Mouse (Mus musculus) left cerebral cortex, postnatal 14 days (tissue): Measurements from ENCODE around the gene Stard7. TPM values are rescaled to one million over a fixed set of nuclear protein-coding genes. Genes with fewer than 3 reads are reported as not detected.
"Not testable (repeated sequence)": the region's sequence is repeated elsewhere in the genome, so short reads cannot be mapped to it uniquely, and the experiment has no call there.

Experiments
- DNase-seq, 2 experiments: peaks; one replicate each; pipeline ENCODE4 v3.0.0; 2021 to 2022; ENCODE audit warnings: low spot score in 2 of 2, mixed read lengths in 1 of 2
- intact Hi-C: fragments of 180-260 bp; cut with DNase I; formaldehyde crosslinking; loops from one replicate; pipeline ENCODE4 v1.15.1; 2025
- total RNA-seq, 2 experiments: library from RNA; stranded (reverse); gene quantifications; 2 replicates each; pipeline ENCODE4 v1.2.3; 2021

Gene Stard7
- total RNA-seq, 2 experiments from 2014 or later: 156 to 174 TPM

DNA sequence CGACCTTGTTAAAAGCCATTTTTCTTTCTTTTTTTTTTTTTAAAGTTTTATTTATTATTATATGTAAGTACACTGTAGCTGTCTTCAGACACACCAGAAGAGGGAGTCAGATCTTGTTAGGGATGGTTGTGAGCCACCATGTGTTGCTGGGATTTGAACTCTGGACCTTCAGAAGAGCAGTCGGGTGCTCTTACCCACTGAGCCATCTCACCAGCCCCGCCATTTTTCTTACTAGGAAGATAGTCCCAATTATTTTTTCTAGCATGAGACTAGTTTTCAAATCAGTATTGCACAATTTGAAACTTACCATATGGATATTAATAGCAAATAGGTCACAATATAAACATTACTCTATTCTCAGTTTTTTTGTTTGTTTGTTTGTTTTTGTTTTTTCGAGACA, 2.0 kb downstream of the Stard7 start:
- DNase-seq, intact Hi-C loops: not testable (repeated sequence)

DNA sequence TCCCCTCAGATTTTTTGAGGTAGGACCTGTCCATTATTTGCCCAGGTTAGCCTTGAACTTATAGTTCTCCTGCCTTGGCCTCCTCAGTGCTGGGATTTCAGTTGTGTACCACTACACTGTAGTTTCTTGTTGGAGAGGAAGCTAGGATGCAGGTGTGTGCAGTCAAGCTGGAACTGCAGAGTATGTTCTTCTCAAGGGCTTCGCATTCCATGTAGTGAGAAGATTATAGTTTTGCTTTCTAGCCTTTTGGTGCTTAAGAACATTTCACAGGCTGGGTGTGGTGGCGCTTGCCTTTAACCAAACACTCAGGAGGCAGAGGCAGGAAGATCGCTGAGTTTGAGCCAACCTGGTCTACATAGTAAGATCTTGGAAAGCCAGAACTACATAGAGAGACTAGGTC, 2.8 kb downstream of the Stard7 start:
- DNase-seq: no peak
- intact Hi-C loops: no loop called here

DNA sequence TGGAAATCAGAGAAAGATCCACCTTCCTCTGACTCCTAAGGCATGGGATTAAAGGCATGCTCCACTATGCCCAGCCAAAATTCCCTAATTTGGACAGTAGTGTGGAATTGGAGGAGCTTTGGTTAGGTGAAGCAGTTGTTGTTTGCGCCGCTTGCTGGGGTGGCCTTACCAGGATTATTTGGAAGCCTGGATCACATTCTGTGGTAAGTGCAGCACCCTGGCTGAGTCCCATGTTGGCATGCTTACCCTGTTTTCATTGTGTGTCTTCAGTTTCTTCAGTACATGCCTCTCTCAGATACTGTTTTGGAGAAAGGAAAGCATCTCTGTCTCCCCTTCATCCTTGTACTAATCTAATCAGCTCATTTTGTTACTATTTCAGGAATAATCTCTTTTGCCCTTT, 4.6 kb downstream of the Stard7 start:
- intact Hi-C loops: no loop called here
- no peak for DNase-seq

DNA sequence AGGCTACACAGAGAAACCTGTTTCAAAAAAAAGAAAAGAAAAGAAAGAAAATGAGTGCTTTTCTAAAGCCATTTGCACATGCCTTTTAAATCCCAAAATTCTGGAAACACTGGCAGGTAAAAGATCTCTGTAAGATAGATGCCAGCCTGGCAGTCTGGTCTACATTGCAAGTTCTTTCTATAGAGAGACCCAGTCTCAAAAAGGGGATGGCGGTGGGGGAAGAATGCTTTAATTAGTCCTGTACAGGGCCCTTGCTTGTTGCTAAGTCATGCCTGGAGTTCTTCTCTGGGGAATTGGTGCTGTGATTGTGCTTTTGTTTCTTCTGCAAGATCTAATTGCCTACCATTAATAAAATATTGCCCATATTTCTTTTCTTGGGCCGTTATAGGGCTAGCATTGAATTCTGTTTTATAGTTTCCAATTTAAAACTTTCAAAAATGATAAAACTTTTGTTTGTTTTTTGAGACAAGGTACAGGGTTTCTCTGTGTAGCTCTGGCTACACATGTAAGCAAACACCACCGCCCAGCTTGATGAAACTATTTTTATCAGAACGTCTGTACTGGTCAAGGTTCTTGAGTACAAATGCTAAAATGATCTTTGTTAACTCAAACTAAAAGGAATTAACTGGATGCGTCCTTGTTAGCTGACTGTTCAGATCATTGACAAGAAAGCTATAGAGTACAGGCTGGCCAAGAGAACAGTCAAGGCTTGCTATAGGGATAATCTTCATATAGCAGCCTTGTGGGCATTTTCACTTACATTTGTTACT, 5.7 kb downstream of the Stard7 start:
- no peak for DNase-seq
- intact Hi-C loops: no loop called here

DNA sequence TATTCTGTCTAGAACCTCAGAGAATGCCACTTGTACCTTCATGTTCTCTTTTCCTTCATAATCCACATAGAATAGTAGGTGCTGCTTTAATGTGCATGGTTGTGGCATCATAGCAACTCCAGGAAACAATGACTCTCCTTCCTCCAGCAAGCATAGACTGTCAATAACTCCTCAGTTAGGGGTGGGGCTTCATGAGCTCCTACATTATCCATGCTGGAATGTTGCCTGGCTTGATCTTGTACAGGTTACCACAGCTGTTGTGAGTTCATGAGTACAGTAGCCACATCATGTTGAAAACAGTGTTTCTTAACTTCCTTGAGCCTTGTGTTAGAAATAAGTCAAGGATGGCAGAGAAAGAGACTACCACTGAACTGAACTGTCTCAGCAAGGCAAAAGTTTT, 8.1 kb downstream of the Stard7 start:
- intact Hi-C loops: no loop called here
- no peak for DNase-seq

DNA sequence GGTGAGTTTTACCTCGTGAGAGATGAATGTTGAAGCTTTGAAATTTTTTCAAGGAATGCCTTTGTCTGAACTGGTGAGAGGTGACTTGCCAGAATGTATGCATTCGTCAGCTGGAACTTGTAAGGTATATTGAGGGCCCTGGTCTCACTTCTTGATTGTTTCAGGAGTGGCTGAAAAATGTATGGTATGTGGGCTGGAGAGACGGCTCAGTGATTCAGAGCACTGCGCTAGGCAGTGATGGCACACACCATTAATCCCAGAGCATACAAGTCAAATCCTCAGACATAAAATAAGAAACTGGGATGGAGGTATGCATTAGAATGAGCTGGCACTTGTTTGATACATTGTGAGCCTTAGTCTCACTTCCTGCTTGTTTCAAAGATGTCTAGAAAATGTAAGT, 22.2 kb downstream of the Stard7 start:
- intact Hi-C loops: no loop called here
- no peak for DNase-seq

DNA sequence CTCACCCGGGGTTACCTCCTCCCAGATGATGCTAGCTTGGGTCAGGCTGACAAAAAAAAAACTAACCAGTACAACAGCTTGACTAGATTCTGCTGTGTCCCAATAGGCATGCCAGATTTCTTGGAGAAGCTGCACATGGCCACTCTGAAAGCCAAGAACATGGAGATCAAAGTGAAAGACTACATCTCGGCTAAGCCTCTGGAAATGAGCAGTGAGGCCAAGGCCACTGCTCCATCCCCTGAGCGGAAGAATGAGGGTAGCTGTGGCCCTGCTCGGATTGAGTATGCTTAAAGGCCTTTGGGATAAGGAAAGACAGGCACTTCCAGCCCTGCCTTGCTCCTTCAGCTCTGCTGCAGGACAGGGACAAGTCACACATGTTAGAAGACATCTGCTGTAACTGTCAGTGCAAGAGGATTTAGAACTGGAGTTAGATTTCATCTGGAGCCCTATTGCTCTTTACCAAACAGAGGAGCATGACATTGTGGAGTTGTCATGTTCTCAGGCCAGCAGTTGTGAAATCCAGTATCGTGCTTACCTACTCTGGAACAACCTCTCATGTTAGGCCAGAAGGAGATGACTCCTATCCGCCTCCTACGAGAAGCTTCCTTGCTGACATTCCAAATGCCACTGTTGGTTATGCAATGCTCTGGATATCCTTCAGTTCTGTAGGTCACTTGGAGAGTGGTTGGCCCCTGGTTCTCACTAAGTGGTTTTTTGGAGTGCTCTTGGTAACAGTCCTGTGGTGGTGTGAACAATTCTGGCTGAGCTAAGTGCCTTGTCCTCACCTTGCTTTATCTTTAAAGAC, 27.2 kb downstream of the Stard7 start:
- intact Hi-C loops: no loop called here
- no peak for DNase-seq

DNA sequence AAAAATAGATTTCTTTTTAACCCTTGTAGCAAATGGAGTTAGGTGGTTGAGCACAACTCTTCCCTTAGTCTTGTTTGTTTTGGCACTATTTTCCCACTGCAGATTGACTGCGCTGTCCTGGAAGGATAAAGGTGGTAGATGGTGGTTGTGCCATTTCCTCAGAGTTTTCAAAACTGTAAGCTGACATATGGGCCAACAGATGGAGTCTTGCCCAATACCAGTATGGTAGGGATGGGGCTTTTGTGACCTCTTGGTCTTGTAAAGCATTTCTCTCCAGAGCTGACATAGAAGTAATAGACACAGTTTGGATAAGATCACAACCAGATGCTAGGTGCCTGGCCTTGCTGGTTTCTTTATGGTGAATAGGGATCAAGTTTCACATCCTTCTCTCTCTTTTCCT, 28.0 kb downstream of the Stard7 start:
- intact Hi-C loops: no loop called here
- no peak for DNase-seq

DNA sequence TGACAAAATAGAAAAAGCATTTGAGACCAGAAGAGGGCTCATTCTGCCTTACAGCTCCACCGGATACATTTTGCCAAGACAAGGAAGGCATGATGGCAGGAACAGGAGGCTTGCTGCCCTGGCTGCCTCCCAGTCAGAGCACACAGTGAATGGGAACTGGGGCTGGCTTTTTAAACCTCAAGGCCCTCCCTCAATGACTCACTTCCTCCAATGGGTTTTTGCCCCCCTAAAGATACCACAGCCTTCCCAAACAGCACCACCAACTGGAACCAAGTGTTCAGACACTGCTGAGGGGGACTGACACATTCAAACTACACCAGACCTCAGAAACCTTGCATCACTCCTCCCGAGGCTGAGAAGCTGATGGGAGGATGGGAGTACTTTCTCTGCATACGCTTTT, 30.7 kb downstream of the Stard7 start:
- intact Hi-C loops: no loop called here
- DNase-seq: peak in 1 of 2 experiments; percentile 23

DNA sequence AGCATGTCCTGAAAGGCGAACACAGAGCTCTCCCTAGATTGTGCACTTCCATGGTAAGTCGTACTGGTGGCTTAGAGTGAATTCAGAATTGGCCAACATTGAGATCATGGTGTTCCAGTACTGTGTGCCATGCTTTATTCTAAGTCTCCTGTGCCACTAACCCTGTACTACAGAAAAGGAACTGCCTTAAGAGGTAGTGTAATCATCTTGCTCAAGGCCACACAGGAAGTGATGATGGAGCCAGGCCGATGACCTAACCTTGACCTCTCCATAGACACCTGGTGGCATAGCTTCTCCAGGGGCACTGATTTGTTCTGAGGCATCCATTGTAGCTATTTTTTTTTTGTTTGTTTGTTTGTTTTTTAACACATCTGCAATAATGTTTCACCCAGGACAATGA, 31.9 kb downstream of the Stard7 start:
- intact Hi-C loops: no loop called here
- no peak for DNase-seq

DNA sequence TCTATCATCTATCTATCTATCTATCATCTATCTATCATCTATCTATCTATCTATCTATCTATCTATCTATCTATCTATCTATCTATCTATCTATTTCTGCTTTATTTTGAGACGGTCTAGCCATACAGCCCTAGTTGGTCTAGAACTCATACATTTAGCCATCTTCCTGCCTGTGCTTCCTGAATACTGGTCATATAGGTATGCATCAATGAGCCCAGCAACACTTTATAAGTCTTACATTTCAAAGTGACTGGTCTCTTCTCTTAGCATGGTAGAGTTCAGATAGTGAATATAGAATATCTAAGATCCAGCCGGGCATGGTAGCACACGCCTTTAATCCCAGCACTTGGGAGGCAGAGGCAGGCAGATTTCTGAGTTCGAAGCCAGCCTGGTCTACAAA, 34.2 kb downstream of the Stard7 start:
- DNase-seq, intact Hi-C loops: not testable (repeated sequence)

DNA sequence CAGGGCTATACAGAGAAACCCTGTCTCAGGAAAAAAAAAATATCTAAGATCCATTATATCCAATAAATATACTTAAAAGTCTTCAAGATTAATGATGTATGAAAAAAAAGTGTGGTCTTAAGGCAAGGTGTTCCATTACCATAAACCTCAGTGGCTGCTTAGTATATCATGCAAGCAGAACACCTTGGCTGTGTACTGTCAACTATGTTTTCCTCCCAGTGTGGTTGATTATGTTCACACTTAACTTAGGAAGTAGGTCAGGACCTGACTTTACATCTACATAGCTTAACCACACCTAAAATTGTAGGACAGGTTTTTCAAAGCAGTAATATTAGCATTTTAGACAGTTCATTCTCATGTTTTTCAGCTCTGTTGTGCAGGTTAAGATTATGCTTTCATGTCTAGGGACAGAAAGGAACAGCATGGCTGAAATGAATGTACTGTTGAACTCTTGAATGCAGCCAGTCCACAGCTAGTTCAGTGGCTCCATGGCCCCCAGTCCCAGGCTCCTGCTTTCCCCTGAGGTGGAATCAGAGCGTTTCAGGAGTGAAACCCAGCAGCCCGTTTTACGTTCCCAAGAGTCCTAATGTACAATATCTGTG, 34.7 kb downstream of the Stard7 start:
- intact Hi-C loops: no loop called here
- no peak for DNase-seq

DNA sequence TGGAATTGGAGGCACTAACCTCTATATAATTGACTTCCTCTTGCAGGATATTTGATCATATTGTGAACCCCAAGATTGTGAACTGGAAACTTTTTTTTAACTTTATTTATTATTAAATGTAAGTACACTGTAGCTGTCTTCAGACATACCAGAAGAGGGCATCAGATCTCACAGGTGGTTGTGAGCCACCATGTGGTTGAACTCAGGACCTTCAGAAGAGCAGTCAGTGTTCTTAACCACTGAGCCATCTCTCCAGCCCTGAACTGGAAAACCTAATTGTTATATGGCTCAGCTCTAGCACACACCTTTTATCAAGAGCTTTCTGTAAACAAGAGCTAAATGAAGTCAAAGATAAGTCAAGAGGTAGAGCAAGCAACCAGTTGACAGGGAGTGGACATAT, 36.1 kb downstream of the Stard7 start:
- no peak for DNase-seq
- intact Hi-C loops: no loop called here

DNA sequence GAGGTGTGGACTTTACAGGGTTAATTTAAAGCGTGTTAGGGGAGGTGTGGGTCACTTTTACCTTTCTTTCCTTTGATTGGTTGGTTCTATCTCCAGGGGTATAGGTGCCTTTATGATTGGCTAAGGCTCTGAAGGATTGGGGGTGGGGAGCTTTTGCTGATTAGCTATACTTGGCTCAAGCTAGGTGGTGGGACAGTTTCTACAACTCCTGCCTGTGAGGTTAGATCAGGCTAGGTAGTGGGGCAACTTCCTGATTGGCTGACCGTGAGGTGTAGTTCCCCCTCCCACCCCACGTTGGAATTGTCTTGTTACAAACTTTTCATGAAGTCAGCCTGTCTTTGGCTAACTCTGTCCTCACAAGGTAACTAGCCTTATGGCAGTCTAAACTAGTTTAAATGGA, 37.2 kb downstream of the Stard7 start:
- DNase-seq: no peak
- intact Hi-C loops: no loop called here

DNA sequence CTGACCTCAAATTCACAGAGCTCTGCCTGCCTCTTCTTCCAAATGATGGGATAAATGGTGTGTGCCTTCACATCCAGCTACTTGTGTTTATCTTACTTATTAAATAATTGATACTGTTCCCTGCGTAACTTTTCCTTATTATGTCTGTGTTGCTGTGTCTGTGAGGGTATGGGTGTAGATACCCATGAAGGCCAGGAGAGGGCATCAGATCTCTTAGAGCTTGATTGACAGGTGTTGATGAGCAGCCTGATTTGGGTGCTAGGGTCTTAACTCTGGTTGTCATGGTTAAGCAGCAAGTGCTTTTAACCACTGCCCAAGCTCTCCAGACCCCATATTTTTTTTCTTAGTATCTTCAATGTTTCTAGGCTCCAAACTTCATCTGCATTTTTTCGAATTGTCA, 38.6 kb downstream of the Stard7 start:
- intact Hi-C loops: no loop called here
- no peak for DNase-seq

DNA sequence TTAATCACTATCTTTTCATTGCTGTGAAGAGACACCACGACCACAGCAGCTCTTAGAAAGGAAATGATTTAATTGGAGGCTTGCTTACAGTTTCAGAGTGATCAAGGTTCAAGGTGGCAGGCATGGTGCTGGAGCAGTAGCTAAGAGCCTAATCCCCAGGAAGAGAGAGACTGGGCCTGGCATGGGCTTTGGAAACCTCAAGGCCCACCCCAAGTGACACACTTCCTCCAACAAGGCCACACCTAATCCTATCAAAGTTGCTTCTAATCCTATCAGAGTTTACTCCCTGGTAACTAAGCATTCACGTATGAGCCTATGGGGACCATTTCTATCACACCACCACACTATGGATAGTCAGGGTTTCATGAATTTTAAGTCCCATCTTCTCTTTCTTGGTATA, 40.2 kb downstream of the Stard7 start:
- intact Hi-C loops: no loop called here
- DNase-seq: no peak

DNA sequence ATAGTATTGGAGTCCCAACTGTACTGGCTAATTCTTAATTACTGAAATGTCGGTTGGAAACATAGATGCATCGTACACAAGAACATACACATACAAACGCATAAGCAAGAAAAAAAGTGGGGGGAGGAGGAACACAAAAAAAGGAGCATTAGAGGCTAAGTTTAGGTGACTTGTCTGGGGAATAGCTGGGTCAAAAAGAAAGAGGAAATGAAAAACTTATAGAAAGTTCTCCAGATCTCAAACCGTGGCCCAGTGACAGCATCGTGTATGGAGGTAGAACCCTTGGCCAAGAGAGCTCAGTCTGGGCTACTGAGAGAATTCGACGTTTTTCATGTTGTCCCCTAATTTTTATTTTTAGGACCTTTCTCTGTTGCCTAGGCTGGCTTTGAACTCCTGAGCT, 40.7 kb downstream of the Stard7 start:
- no peak for DNase-seq
- intact Hi-C loops: no loop called here

DNA sequence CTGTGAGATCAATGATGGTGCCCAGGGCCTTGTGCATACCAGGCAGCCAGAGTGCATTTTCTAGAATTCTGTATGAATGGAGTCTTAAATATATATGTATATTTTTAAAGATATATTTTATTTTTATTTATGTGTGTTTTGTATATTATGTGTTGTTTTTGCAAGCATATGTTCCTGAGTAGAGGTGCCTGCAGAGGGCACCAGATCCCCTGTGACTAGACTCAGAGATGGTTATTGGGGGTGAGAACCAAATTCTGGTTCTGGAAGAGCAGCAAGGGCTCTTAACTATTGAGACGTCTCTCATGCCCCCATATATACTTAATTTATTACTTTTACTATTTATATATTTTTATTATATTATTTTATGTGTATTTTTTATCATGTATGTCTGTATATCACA, 41.2 kb downstream of the Stard7 start:
- no peak for DNase-seq
- intact Hi-C loops: no loop called here

DNA sequence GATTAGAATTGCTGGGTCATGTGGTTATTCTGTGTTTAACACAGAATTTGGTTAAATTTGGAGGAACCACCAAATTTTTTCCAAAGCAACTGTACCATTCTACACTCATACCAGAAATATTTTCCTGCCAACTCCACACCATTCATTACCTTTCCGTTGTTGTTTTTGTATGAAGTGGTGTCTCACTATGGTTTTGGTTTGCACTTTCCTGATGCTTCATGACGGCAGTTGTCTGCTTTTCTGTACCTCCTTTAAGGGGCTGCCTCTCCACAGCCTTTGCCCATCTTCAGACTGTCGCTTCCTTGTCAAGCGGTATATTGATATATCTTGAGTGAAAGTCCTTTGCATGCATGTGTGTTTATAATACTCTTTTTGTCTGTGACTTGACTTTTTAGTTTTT, 42.8 kb downstream of the Stard7 start:
- intact Hi-C loops: no loop called here
- no peak for DNase-seq

DNA sequence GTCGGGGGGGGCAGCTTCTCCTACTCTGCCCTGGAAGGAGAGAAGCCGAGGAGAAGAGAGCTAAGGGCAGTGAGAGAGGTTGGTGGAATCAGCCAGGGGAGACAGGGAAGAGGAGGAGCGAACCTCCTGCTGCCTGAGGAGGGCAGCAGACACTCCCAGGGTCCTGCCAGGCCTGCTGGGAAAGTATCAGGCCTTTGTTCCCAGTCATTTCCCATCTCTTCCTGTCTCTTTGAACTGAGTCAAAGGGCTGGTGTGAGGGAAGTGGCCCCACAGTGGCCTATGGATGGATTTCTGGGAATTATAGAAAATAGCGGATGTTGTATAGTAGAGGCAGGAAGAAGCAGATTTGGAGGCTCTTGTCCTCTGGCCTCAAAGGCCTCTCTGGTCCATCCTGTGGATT, 43.9 kb downstream of the Stard7 start:
- intact Hi-C loops: no loop called here
- no peak for DNase-seq
